Mouse (Mus musculus): ENCODE measurements around the gene Slc43a3.

Slc43a3 gene

DNA sequence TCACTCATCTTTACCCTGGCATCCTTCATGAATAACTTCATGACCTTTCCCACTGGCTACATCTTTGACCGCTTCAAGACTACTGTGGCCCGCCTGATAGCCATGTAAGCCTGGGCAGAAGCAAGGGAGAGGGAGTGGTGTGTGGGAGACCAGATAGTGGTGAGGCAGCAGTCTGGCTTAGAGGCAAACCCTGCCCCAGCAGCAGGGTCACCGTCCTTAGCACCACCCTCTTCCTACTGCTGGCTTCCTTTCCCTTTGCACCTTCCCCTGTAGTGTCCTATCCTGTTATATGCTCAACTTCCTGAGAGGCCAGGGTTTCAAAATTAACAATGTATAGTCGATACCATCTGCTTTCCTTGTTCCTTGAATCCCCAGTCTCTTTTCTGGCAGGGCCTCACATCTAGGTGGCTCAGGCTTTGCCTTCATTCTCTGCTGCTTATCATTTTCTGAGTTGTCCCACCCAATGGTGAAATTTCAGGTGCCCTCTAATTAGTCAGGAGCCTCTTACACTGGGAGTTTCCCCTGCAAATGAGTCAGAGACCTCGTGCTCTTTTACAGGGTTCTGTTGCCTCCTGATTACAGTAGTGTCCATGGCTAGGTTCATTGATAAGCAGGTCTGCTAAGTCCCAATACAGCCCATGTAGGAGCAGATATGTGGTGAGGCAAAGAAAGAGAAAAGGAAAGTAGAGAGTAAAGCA lies 2.0 kb downstream of the Slc43a3 start:
- DNase-seq: peak; percentile 26

DNA sequence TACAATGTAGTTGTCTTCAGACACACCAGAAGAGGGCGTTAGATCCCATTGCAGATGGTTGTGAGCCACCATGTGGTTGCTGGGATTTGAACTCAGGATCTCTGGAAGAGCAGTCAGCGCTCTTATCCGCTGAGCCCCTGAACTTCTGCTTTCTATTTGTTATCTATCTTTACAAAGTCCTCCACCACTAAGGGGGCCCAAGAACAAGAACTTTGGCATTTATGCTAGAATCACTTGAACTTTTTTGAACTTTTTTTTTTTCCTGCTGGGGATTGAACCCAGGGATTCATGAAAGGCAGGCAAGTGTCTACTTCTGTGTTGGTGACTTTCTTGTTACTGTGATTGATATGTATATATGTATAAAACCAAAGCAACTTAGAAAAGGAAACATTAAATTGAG lies 2.9 kb downstream of the Slc43a3 start:
- DNase-seq: no peak

DNA sequence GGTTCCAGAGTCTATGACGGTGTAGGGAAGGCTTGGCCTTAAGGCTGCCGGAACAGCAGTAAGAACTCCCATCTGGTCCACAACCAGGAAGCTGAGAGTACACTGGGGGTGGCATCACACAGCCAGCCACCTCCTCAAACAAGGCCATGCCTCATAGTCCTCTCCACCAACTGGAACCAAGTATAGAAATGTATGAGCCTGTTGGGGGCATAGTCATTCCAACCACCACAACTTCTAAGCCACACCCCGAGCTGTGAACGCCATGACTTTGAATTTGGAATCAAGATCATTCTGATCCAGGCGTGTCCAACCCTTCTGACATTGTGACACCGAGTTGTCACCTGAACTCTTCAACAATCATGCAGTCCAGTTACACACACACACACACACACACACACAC lies 3.3 kb downstream of the Slc43a3 start:
- no peak for DNase-seq

DNA sequence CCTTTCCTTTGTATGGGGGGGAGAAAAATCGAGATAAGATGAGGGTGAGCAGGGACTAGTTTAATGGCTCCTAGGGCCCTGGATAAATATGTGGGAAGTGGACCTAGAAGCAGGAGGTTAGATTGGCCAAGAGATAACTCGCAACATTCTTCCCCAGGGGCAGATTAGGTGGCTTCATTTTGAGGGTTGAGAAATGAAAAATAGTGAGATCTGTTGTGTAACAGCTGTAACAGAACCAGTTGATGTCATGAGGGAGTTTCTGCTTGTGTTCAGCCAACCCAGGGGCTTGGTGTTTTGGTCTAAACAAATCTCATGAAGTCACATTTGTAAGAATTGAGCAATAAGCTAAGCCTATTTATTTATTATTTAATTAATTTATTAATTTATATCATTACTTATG lies 5.0 kb downstream of the Slc43a3 start:
- DNase-seq: no peak

DNA sequence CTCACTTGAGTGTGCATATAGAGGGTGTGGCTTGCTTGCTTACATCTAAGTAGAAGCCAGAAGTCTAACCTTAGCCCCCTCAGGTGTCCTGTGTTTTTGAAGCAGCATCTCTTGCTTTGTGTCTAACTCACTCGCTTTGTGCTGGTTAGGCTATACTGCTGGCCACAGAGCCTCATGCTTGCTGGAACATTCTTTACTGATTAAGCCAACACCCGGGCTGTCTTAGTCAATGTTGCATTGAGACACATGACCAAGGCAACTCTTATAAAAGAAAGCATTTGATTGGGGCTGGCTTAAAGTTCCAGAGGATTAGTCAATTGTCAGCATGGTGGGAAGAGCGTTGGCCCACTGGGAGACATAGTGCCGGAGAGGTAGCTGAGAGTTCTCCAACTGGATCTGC lies 5.4 kb downstream of the Slc43a3 start:
- no peak for DNase-seq

DNA sequence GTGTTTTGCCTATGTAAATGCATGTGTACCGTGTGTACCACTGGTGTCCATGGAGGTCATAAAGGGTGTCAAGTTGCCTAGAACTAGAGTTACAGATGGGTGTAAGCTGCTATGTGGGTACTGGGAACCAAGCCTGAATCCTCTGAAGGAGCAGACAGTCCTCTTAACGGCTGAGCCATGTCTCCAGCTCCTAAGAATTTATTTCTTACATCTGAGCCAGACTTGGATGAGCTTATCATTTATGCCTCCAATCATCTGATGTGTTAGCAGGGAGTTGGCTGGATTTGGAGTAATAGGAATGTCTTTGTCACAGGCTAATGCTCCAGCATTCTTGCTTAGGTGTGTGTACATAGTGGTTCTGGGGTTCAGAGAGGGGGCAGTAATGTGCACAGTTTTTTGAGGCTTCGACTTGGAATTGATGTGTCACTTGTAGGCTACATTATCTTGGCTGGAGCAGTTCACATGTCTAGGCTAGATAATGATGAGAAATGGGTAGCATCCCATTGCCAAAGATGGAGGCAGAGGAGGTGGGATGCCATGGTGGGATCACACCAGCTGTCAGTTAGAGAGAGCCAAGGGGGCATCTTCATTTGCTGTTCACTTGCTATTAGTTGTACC lies 10.9 kb downstream of the Slc43a3 start:
- DNase-seq: no peak

DNA sequence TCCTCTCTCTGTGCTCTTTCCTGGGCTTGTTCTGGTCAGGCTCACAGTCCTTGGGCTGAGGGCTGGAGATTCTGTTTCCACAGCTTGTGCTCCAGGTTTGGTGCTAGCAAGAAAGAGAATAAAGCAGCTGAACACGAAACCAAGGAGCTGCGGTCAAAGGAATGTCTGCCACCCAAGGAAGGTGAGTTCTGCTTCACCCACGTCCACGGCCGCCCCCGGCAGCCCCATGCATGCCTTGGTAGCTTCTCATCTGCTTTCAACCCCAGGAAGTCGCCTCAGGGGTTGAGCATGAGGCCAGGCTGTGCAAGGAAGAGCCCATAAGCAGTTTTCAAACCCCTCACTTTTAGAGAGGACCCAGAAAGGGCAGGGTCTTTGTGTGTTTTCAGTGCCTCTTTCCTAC lies 11.9 kb downstream of the Slc43a3 start:
- no peak for DNase-seq

DNA sequence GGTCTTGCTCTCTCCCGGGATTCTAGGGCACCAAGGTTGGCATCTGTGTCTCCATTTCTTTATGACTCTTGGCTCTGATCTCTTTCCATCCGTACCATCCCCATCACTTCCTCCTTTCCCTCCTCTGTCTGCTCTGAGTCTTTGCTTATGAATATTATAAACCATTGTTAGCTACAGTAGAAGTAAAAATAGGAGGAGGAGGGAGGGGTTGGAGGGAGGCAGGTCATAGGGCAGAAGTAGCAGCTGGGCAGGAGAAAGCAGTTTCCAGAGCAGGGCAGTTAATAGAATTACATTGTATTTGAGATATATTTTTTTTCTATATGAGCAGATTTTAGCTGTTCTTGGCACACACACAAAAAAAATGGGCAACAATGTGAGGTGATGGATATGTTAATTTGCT lies 12.3 kb downstream of the Slc43a3 start:
- DNase-seq: no peak

DNA sequence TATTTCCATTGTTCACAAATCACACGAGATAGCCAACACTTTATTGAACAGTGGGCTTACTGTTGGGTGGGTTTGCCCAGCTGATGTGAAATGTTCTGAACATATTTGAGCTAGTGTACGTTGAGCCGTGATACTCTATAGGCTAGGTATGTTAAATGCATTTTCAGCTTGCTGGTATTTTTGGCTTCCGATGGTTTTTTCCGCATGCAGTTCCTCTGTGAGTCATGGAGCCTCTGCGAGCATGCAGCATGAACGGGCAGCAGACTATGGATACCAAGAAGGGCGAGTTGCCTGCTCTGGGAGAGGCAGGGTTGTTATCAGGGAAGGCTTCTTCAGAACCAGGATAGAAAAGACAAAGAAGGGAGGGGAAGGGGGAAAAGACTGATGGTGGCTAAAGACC lies 14.6 kb downstream of the Slc43a3 start:
- no peak for DNase-seq

DNA sequence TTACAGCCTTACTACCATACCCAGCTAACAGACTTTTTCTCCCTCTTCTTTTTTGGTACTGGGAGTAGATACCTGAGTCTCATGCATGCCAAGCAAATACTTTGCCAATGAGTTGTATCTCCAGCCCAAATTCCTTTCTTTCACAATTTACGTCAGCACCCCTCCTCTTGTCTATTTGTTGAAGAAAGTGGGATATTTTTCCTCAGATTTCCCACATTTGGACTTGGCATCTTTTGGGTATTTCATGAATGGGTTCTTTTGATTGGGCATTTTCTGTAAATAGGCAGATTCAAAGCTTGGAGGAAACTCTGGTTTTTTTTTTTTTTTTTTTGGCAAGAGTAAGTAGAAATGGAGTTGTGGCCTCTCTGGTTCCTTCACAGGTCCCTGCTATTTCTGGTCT lies 15.9 kb downstream of the Slc43a3 start:
- no peak for DNase-seq

DNA sequence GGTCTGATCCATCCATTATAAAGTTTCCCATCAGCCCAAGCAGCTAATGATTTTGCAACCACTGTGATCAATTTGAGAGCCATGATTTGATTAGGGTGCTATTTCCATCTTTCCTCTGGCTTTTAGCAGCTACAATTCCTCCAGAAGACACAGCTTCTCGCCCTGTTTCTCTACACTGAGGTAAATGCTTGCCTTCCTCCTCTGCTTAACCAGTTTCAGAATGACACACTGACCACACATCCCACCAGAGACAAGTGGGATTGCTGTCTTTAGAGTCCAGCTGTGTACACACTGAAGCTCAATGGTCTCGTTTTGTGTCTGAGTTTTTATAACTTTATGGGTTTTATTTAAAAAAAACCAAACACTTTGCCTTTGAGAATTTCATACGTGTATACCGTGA lies 16.3 kb downstream of the Slc43a3 start:
- no peak for DNase-seq

DNA sequence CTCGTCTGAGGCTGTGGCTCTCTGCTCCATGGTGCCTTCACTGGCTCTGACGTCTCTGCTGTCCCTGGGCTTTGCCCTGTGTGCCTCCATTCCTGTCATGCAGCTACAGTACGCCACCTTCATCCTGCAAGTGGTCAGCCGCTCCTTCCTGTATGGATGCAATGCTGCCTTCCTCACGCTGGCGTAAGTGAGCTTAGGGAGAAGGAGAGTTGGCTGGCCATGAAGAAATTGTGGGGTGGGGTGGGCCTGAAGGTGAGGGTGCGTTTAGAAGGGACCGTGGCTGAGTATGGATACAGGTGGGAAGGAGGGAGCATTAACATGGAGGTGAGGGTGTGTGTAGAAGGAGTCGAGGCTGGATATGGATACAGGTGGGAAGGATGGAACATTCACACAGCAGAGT lies 19.1 kb downstream of the Slc43a3 start:
- DNase-seq: peak; percentile 1

DNA sequence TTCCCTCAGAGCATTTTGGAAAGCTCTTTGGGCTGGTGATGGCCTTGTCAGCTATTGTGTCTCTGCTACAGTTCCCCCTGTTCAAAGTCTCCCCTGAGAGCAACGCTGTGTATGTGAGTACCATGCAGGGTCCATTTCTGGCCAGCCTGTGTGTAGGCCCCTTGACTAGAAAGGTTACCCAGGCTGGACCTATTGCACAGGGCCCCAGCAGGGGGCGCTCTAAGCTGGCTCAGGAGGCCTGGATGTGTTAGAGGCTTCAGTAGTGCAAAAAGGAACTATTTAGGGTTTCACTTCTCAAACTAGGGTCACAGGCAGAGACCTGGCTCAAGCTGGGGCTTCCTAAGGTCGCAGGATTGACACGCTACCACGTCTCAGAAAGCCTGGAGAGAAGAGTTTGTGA lies 19.9 kb downstream of the Slc43a3 start:
- DNase-seq: peak; percentile 50

DNA sequence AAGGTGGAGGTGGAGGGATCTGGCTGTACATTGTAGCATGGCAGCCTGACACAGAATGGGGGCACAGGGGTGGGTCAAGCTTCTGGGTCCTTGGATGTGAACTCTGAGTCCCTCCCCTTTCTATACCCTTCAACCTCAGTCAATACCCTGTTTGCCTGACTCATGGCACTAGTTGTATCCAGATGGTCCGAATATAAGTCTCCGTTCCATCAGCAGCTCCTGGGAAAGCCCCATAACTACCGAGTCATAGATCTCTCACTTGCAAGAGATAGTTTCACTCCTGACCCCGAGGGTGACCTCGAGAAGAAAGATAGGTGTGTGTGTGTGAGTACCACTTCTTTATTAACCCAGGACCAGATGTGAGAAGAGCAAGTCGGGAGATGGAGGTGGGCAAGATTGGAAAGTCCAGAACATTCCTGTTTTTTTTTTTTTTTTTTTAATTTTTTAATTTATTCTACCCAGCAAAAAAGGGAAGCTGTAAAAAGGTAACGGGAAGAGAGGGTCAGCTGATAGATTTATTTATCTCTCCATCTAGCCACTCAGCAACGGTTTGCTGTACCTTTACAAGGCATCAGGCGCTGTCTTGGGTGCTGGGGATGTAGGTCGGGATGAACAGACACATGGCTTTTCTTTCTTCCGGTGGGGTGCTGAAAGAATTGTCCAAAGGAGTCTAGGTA lies 22.3 kb downstream of the Slc43a3 start:
- DNase-seq: no peak

DNA sequence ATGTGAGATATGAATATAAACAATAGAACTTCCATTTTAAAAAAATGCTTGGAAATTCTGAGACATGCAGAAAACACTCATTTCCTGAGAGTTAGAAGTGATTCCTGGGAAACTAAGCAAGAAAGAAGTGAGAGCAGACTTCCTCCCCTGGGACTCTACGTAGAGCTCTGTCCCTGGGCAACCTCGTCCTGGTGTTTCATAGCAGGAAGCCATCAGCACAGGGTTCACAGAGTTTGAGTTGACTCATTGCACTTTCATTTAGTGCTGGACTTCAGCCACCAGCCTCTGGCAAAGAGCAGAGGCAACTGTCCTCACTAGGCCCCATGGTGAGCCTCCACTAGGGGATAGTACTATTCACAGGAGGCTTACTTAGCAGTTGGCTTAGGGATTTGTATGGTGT lies 24.9 kb downstream of the Slc43a3 start:
- DNase-seq: peak; percentile 45

DNA sequence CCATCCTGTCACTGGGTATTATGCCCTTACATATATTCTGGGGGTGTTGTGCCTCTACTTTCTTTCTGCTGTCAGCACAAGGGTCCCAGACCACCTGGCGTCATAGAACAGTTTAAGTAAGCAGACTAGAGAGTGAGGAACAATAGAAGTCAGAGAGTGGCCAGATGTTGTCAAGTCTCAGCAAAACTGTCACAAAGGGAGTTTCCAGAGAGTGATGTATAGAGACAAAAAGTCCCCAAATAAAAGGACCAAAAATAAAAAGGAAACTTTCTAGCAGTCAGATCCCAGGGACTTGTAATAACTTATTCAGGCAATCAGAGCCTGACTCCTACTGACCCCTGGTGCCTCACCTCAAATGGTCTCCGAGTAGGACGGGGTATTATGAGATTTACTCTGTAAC lies 25.5 kb downstream of the Slc43a3 start:
- no peak for DNase-seq

DNA sequence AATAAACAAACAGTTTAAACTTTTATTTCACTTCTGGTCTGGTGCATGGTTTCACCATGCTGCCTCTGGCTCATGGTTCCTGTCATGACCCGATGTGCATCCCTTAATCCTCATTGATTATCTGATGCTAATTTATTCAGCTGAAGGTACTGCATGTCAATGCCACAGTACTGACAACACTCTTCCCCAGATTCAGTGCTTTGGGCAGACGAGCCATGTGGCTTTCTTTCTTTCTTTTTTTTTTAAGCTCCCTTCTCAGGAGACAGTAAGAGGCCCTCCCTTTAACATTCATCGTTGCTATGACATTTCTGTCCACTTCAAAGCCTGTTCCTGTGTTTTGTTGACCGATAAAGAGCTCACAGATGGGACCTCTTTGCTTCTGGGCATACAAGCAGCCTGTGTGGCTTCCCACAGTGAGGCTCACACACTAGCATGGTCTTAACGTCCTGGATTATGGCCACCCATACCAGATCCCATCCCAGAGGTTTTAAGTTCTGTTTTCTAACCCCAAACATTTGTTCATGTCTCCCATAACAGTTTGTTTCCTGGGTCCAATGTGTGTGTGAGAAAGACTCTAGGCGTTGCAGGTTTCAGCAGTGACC lies 26.6 kb downstream of the Slc43a3 start:
- DNase-seq: no peak

DNA sequence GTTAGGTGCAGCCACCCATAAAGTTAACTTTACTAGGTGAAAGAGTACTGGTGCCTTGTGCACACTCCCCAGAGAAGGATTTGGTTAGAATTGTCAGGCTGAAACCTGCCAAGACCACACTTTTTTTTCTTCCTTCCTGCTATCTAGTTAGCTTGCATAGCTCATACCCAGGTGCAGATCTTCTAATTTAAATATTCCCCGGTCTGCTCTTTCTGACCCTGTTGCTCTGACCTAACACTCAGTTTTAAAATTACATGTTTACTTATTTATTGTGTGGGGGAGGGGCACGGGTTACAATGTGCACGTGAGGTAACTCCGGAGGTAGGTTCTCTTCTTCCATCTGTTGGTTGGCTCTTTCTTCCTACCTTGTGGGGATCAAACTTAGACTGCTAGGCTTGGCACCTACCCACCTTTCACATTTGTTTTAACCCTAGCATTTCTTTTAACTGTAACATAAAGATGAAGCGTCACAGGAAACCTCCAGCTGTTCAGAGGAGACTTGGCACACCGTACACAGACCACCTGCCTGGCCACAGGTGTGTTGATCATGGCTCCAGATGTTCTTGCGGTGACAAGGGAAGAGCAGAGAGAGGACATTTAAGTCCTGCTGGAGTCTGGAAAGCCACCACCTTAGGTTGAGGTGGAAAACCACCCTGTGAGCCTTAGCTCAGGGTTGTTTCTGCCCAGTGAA lies 27.9 kb downstream of the Slc43a3 start:
- DNase-seq: no peak

DNA sequence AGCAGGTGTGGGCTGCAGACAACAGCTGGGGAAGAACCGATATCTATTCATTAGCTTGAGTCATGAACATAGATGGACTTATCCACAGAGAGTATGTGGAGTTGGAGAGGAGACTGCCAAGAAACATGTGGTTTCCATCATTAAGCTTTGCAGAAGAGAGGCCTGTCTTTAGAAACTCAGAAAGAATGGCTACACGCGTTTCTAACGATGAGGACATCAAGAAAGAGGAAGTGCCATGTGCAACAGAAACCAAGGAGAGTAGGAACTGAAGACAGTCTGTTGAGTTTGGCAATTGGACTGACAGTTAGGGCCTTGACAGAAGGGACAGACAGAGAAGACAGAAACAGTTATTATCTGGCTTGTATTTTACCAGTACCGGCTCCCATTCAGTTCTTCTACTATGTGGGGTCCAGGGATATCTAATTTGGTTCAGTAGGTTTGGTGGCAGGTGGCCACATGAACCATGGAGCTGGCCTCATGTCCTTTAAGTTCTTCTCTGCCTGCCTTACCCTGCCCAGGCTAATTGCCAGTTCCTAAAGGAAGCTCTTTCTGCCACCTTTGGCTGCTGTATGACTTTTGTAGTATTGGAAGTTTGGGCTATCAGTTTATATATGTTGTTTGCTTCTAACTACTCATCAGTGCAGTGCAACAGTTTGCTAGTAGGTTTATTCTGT lies 31.1 kb downstream of the Slc43a3 start:
- no peak for DNase-seq

DNA sequence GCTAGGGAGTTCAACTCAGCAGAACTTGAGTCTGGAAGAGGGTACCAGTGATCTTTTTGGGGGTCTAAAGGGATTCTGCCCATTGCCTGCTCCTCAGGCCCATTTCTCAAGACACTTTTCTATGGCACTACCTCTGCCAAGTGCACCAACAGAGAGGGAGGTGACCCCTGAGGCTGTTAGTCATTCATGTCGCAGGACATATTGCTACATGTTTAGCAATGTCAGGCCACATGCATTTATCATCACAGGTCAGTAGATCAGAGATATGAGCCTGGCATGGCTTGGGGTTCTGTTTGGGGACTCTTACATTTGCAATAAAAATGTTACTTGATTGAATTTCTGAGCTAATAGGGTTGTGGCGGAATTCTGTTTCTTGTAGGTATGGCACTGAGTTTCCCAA lies 39.2 kb downstream of the Slc43a3 start:
- DNase-seq: no peak

DNA sequence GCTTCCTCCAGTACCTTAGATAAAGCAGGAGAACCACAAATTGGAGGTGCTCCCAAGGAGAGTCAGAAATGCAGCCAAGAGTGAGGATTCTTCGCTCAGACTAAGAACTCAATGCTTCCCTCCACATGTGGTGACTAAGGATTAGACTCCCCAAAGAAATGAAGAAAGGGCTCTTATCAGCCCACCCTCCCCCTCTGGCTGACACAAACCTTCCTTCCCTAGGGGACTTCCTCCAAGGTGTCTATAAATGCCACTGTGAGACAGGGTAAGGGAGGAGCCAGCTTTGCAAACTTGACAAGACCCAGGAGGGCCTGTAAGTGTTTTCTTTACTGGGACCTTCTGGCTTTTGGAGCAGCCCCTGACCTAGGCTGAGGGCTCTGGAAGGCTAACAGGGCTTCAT lies 43.8 kb downstream of the Slc43a3 start, which contains the start of gene Prg2:
Gene Prg2 (plus strand): TSS at position 274 of the 400 bp plus-strand sequence.
- no peak for DNase-seq

DNA sequence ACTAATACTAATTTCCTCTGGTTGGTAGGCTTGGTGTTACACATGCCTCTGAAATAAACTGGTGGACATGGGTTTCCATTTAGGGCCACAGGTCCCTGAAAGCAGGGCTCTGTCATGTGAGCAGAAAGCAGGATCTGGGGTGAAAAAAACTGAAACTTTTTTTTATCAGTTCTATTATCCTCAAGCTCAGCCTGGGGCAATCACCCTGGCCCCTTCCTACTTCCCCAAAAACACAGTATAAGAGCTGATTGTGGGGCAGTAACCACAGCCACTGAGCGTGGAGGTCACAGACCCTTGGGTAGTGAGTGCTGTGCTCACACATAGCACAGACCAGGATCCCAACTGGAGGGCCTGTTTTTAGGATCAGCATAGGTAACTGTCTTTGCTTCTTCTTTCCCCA lies 51.6 kb downstream of the Slc43a3 start, which contains the start of gene Prg3:
Gene Prg3 (plus strand): TSS at position 286 of the 400 bp plus-strand sequence.
- no peak for DNase-seq

DNA sequence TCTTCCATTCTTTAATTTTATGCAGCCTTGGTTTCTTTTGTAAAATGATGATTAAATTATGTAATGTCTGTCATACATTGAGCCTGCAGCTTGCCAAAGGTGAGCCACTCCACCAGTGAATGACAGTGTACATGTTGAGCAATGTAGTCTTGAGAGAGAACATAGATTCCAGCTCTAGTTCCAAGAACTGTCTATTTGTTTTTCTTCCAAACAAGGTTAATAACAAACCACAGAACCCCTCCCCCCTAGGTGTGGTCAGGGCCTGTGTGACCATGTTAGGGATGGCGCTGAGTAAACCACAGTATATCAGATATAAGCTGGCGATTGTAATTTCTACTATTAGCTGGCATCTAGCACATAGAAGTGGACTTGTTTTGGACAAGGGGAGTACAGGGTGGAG lies 60.0 kb downstream of the Slc43a3 start:
- no peak for DNase-seq
